Mouse (Mus musculus): ENCODE measurements around the gene Plppr3.

GRCm38 (mm10) chr10:79866601-79867000 is 7.8 kb downstream of the Plppr3 start:
- TF ChIP-seq CTCF (IDR thresholded peaks at IDR 0.05; ENCODE audit: borderline replicate concordance, insufficient read depth, low read length) (no peak), POLR2A (IDR thresholded peaks at IDR 0.05; ENCODE audit: low read depth, low read length) (no peak)
